Mouse (Mus musculus) stomach, embryonic 14.5 days (tissue): Measurements from ENCODE around the gene Phc2. TPM values are rescaled to one million over a fixed set of nuclear protein-coding genes. Genes with fewer than 3 reads are reported as not detected.
A peak's percentile ranks its signal among the peaks of the same experiment; 100 is the strongest.

Experiments
- ATAC-seq: fragments of 200-750 bp; cut with Nextera tagmentation; 2 replicates; pipeline ENCODE4 v1.8.0; 2017; ENCODE audit warnings: low read depth, moderate TSS enrichment; ENCODE audit not compliant: insufficient number of reproducible peaks, insufficient read depth, low FRiP score
- H3K27ac ChIP-seq: fragments of 300-500 bp; sonication (generic); 2 replicates; pipeline ENCODE4 v1.5.1; 2014; ENCODE audit warnings: mild to moderate bottlenecking, low read length, moderate library complexity, mixed read lengths
- H3K27me3 ChIP-seq: fragments of 300-500 bp; sonication (generic); 2 replicates; pipeline ENCODE4 v1.6.1; 2014; ENCODE audit warnings: low read length, control low read depth, mixed read lengths; ENCODE audit not compliant: control insufficient read depth, insufficient read depth
- H3K36me3 ChIP-seq: fragments of 300-500 bp; sonication (generic); 2 replicates; pipeline ENCODE4 v1.6.1; 2014; ENCODE audit warnings: mild to moderate bottlenecking, control low read depth, low read length, moderate library complexity, mixed read lengths; ENCODE audit not compliant: control insufficient read depth, insufficient read depth
- H3K4me1 ChIP-seq: fragments of 300-500 bp; sonication (generic); 2 replicates; pipeline ENCODE4 v1.6.1; 2014; ENCODE audit warnings: low read length, control low read depth, mixed read lengths; ENCODE audit not compliant: control insufficient read depth, insufficient read depth
- H3K4me2 ChIP-seq: fragments of 300-500 bp; sonication (generic); replicated peaks from 2 replicates; pipeline ENCODE4 v1.6.1; 2014; ENCODE audit warnings: low read depth, low read length, control low read depth
- H3K4me3 ChIP-seq: fragments of 300-500 bp; sonication (generic); 2 replicates; pipeline ENCODE4 v1.5.1; 2014; ENCODE audit warnings: low read depth, low read length, control low read depth
- H3K9ac ChIP-seq: fragments of 300-500 bp; sonication (generic); replicated peaks from 2 replicates; pipeline ENCODE4 v1.6.1; 2014; ENCODE audit warnings: low read depth, mild to moderate bottlenecking, control low read depth, low read length, moderate library complexity, mixed read lengths
- H3K9me3 ChIP-seq: fragments of 300-500 bp; sonication (generic); 2 replicates; pipeline ENCODE4 v1.6.1; 2016; ENCODE audit warnings: low read depth, low read length, control low read depth; ENCODE audit not compliant: control insufficient read depth
- WGBS: fragments of 180-500 bp; shearing (Covaris S2); extraction: QIAGEN DNeasy Blood & Tissue Kit; methylation state at CpG from one replicate; pipeline ENCODE4 v1.1.7; 2014; 5-methylcytosine and 5-hydroxymethylcytosine counted together
- polyA plus RNA-seq: library from polyadenylated mRNA; unstranded; fragments of >200 nt; fragmentation: Nextera tagmentation; extraction: Ambion mirVana; gene quantifications from 2 replicates; pipeline ENCODE4 v1.2.1, GENCODE M21; 2014

Gene Phc2
- polyA plus RNA-seq, 1 experiment from 2014 or later = 22.9 TPM

DNA sequence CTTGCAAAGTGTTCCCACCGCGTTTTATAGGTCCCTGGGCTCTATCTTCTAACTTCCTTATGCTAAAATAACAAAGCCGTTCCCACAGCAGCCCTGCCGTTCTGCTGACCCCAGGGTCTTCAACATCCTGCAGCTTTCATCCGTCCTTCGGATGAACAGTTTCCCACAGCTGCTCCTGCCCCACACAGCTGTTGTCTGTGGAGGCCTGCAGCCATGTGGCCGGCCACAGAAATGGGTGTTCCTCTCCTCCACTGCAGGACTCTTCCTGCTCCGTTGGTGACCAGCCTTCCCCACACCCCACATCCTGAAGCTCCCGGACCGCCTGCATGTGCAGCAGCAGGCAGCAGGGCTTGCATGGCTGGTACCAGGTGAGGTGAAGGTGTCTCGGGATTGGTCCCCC lies 17.3 kb upstream of the Phc2 start:
- Histone ChIP-seq H3K9ac (no peak overlapping the region), H3K27me3 (no peaks in the 10 kb centered on the region), H3K4me3 (no peak overlapping the region), H3K36me3 (no peaks in the 10 kb centered on the region), H3K27ac (peak overlapping the region; percentile 82), H3K4me2 (no peak overlapping the region), H3K9me3 (no peaks in the 10 kb centered on the region), H3K4me1 (peaks cover 29% of the 10 kb centered on the region)
- no peak; the same call in 1 of the 2 replicates for ATAC-seq
- 25% methylated on average over 11 of the region's 11 CpGs for WGBS

DNA sequence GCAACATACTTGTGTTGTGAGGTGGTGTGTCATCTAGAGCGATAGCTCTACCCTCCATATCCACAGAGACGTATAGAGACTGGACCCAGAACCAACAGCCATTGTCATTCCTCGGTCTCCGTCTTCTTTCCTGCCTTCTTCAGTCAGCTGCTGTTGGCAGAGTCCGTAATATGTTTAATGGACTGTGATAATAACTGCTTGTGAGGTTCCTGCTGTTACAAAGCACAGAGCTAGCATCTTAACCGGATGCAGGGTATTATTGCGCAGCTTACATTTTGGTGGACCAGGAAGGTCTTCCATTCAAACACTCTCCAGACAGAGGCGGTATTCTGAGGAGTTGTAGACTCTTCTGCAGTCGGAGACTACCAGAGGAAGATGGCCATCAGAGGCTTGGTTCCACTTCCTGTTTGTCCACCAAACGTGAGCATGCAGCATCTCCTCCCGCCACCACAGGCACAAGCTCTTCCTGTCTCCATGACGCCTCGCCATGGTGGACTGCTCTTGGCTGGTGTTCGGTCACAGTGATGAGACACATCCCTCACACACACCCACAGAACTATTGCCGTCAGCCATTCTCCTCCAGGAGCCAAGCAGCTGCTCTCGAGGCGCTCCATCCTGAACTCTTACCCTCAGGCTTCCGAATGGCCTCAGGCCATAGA lies 16.1 kb upstream of the Phc2 start:
- ATAC-seq = no peak
- Histone ChIP-seq H3K36me3 (no peaks in the 10 kb centered on the region), H3K4me2 (no peak overlapping the region), H3K4me1 (peaks cover 38% of the 10 kb centered on the region), H3K27ac (peak overlapping the region; percentile 67; the same call in 1 of the 2 replicates), H3K9ac (no peak overlapping the region), H3K27me3 (no peaks in the 10 kb centered on the region), H3K4me3 (no peak overlapping the region), H3K9me3 (no peaks in the 10 kb centered on the region)
- WGBS = 85% methylated on average over 18 of the region's 18 CpGs

DNA sequence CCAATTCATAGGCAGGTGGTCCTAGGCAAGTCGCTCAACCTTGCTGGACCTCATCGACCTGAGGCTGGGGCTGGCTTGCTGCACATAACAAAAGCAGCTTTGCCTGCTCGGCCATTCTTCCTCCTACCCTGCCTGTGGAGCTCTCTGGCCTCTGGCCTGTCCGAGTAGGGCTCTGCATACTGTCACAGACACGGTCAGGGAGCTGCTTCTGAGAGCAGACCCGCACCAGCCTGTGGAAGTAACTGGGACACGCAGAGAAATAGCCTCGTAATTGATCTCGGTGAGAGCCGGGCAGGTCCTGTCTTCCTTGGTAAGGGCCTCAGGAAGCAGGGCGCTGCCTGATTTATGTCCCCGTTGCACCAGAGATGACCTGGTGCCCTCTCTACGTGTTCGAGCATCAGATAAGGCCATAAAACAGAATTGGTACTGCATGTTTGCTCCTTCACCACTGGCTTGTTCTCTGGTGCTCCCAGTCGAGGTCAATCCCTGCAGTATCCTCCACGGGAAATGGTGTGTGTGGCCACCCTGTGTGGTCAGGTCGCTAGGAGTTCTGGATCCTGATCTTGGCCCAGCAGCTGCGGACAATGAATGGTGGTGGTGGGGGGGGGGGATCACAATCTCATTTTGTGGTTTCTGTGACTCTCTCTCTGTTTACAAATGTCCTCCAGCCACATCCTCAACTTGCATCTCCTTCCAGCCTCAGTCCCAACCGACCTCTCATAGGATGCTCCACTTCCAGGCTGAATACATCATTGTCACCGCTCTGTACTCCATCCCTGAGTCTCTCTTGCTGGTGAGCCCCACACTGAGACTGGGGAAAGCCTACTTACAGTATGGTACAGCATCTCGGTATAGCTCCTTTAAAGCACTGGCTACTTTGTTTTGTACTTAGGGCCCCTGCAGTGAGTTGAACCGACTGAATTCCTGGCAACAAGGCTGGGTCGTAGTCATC lies 12.5 kb upstream of the Phc2 start:
- Histone ChIP-seq H3K36me3 (no peaks in the 10 kb centered on the region), H3K9me3 (no peaks in the 10 kb centered on the region), H3K4me1 (peaks cover 31% of the 10 kb centered on the region), H3K27me3 (no peaks in the 10 kb centered on the region), H3K4me3 (no peak overlapping the region), H3K9ac (no peak overlapping the region), H3K4me2 (no peak overlapping the region), H3K27ac (no peak overlapping the region; the same call in 1 of the 2 replicates)
- ATAC-seq = no peak; the same call in 1 of the 2 replicates
- 34% methylated on average over 23 of the region's 23 CpGs for WGBS

DNA sequence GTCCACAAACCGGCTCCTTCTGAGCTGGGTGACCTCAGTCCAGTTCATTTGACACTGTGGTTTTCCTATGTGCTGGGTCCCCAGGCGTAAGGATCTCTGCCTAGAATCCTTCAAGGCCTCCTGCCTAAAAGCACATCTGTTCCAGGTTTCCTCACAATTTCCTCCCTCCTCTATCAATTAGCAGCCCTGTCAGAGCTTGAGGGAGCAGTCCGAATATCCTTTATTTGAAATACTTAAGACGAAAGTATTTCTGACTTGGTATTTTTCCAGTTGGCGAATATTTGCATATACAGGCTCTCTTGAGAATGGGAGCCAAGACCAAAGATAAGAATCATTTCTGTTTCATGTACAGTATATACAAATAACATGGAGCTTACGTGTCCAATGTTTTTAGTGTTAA lies 8.6 kb upstream of the Phc2 start:
- Histone ChIP-seq H3K27ac (no peak overlapping the region), H3K36me3 (no peaks in the 10 kb centered on the region), H3K9ac (no peak overlapping the region), H3K27me3 (no peaks in the 10 kb centered on the region), H3K4me1 (peaks cover 23% of the 10 kb centered on the region), H3K4me3 (no peak overlapping the region), H3K9me3 (no peaks in the 10 kb centered on the region), H3K4me2 (no peak overlapping the region)
- ATAC-seq = no peak
- WGBS = 42% methylated on average over 6 of the region's 6 CpGs

DNA sequence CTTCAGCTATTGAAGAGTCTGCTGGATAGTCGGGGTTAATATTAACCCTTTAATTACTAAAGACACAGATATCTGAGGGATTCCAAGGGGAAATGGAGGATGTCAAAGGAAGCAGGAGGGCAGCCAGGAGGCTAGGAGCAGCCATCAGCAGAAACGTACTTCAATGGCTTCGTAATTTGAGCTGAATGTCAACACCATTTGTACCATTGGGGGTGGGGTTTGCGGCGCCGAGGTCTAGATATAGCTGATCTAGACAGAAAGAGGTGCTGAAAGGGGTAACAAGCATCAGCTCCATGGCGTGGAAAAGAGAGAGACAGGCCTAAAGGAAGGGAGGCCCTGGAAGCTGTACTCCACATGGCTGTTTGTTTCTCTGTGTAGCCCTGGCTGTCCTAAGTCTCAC lies 7.7 kb upstream of the Phc2 start:
- Histone ChIP-seq H3K4me1 (peaks cover 20% of the 10 kb centered on the region), H3K27ac (no peak overlapping the region)
- WGBS = 27% methylated on average over 7 of the region's 7 CpGs

DNA sequence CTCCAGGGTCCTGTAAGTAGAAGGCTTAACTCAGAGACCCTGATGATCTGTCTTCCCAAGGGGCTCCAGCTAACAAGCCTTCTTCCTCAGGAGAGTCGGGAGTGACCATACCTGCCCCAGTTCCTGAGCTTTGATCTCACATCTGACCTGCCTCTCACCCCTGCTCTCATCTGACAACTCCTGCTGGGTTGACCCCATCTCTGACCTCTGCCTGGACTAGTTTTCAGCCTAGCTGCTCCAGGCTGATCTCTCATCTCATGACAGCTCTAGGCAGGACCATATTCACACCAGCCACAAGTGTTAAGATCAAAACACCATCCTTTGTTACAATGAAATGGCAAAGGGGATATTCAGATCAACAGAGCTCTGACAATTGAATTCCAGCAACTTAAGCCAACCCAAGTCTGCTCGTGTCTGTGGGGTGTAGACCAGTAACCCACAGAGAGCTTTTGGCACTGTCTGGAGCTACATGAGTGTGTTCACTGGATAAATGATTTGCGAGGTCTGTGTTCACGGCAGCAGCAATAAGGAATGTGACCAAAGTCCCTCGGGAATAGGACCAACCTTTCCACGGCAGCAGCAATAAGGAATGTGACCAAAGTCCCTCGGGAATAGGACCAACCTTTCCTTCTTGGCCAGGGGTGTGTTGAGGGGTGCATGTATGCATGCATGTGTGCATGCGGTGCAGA lies 5.8 kb upstream of the Phc2 start:
- 48% methylated on average over 8 of the region's 8 CpGs for WGBS
- peaks cover 17% of the 10 kb centered on the region; the same call in 1 of the 2 replicates for H3K4me1 ChIP-seq
- H3K9me3 ChIP-seq = no peaks in the 10 kb centered on the region
- H3K4me2 ChIP-seq = no peak overlapping the region
- no peak overlapping the region for H3K4me3 ChIP-seq
- no peak overlapping the region for H3K9ac ChIP-seq
- H3K36me3 ChIP-seq = no peaks in the 10 kb centered on the region
- no peaks in the 10 kb centered on the region for H3K27me3 ChIP-seq
- ATAC-seq = no peak
- no peak overlapping the region for H3K27ac ChIP-seq

More for the DNA sequence above, 7.7 kb upstream of the Phc2 start:
- no peak for ATAC-seq
- Histone ChIP-seq H3K4me2 (no peak overlapping the region), H3K27me3 (no peaks in the 10 kb centered on the region), H3K4me3 (no peak overlapping the region), H3K9ac (no peak overlapping the region), H3K36me3 (no peaks in the 10 kb centered on the region), H3K9me3 (no peaks in the 10 kb centered on the region)

DNA sequence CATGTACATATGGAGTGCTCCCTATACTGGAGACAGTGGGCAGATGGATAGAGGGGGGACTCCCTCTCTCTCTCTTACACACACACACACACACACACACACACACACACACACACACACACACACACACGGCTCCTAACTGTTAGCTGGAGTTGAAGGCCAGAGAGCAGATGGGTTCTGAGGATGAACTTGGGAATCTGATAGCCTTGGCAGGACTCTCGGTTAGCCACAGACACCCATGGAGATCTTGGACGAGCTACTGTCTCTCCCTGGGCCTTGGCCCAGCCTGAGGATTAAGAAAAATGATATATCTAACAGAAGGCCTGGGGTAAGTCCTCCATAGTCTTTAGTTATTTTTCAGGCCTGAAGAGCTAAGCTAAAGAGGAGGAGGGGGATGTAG lies 3.0 kb upstream of the Phc2 start:
- Histone ChIP-seq H3K4me2 (no peak overlapping the region), H3K27me3 (no peaks in the 10 kb centered on the region), H3K27ac (no peak overlapping the region), H3K9ac (no peak overlapping the region), H3K4me3 (no peak overlapping the region), H3K36me3 (no peaks in the 10 kb centered on the region), H3K4me1 (peaks cover 22% of the 10 kb centered on the region; the same call in 1 of the 2 replicates), H3K9me3 (no peaks in the 10 kb centered on the region)
- ATAC-seq = no peak
- 49% methylated on average over 3 of the region's 3 CpGs for whole genome bisulfite sequencing

DNA sequence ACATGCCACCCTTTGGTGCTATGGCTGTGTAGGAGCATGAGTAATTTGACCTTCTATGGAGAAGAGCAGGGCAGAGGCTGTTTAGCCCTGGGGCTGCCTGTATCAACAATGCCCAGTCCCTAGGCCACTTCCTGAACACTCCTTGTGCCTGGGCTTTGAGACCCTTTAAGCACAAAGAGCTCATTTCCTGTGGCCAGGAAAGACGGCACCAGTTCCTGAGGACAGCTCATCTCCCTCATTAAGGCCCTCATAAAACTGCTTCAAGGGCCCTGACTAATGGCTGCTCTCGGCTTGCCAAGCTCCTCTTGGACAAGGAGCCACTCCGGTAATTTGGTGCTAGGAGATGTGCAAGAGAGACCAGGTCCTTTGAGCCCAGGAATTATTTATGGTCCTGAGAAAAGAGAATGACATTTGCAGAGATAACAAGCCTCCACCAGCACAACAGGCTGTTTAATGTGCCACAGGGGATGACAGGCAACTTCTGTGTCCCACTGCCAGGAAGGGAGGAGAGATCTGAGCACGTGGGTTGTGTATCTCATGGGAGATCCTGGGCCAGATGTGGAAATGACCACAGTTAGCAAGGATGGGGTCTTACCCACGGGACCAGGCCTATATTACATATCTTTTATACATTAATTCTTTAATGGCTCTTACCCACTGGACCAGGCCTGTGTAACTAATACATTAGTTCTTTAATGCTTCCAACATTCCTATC lies 1.8 kb upstream of the Phc2 start:
- ATAC-seq = no peak
- H3K4me3 ChIP-seq = no peak overlapping the region
- H3K27ac ChIP-seq = peak overlapping the region; percentile 29; the same call in 1 of the 2 replicates
- H3K4me1 ChIP-seq = peaks cover 18% of the 10 kb centered on the region; the same call in 1 of the 2 replicates
- 45% methylated on average over 5 of the region's 5 CpGs for WGBS
- no peaks in the 10 kb centered on the region for H3K9me3 ChIP-seq
- no peaks in the 10 kb centered on the region for H3K36me3 ChIP-seq
- no peak overlapping the region for H3K9ac ChIP-seq
- no peaks in the 10 kb centered on the region for H3K27me3 ChIP-seq
- H3K4me2 ChIP-seq = no peak overlapping the region
